Mouse (Mus musculus): ENCODE results near the gene Acot4. TPM values are rescaled to one million over a fixed set of nuclear protein-coding genes. Genes with fewer than 3 reads are reported as not detected.
"Not testable (repeated sequence)": the region's sequence is repeated elsewhere in the genome, so short reads cannot be mapped to it uniquely, and the experiment has no call there.

The Acot4 gene
- total and polyA plus RNA-seq, 2 experiments, result 43.4 to 44.7 TPM

DNA sequence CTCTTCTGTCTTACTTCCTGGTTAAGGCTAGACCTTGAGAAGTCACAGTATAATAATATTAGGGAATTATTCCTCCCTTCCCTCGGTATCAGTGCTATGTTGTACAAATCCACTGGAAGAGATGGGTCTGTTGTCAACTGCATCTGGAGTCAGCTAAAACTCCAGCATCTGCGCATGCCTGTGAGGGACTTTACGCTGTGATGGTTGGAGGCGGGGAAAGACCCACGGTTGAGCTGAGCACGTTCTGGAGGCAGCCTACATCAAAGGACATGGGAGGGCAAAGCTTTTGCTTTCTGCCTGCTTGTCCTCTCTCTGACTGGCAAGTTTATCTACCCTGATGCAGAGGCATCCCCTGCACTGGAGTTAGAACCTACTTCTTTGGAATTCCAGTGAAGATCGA lies 12.3 kb upstream of the Acot4 start:
- H3K27ac ChIP-seq (replicated peaks; ENCODE audit: insufficient read depth, low read depth, low read length), result no peak overlapping the region
- DNase-seq (ENCODE audit: extremely low read depth, low read depth, low spot score), result no peak
- WGBS, result 84% methylated on average over 7 of the region's 7 CpGs
- TF ChIP-seq POLR2A (IDR thresholded peaks at IDR 0.05; ENCODE audit: extremely low read depth, insufficient read depth, low read length) (no peak), CTCF (IDR thresholded peaks at IDR 0.05; ENCODE audit: low read depth, low read length) (no peak)
- no peak overlapping the region for H3K4me3 ChIP-seq (ENCODE audit: insufficient read depth, low read depth, low read length)
- no peak overlapping the region for H3K9ac ChIP-seq (ENCODE audit: low read depth, low read length)
- H3K27me3 ChIP-seq (ENCODE audit: control insufficient read depth, insufficient read depth, low read length), result no peaks in the 10 kb centered on the region
- H3K79me2 ChIP-seq (ENCODE audit: control insufficient read depth, insufficient read depth, low read length), result no peaks in the 10 kb centered on the region
- H3K4me1 ChIP-seq (ENCODE audit: control insufficient read depth, insufficient read depth, low read length), result 0 out of 2 replicates have a peak, but pooled peaks cover 4% of the 10 kb centered on the region
- H3K36me3 ChIP-seq (ENCODE audit: control insufficient read depth, insufficient read depth, low read length), result no peaks in the 10 kb centered on the region

GRCm38 (mm10) chr12:84028328-84028727 lies 9.9 kb upstream of the Acot4 start:
- not testable (repeated sequence) for H3K9ac ChIP-seq (ENCODE audit: low read depth, low read length); H3K4me3 ChIP-seq (ENCODE audit: insufficient read depth, low read depth, low read length); H3K36me3 ChIP-seq (ENCODE audit: control insufficient read depth, insufficient read depth, low read length); H3K4me1 ChIP-seq (ENCODE audit: control insufficient read depth, insufficient read depth, low read length); H3K79me2 ChIP-seq (ENCODE audit: control insufficient read depth, insufficient read depth, low read length); H3K27me3 ChIP-seq (ENCODE audit: control insufficient read depth, insufficient read depth, low read length); H3K27ac ChIP-seq (replicated peaks; ENCODE audit: insufficient read depth, low read depth, low read length); DNase-seq (ENCODE audit: extremely low read depth, low read depth, low spot score)
- 87% methylated on average over 3 of the region's 3 CpGs for WGBS

GRCm38 (mm10) chr12:84029043-84029442 lies 9.1 kb upstream of the Acot4 start:
- H3K79me2 ChIP-seq (ENCODE audit: control insufficient read depth, insufficient read depth, low read length); H3K4me3 ChIP-seq (ENCODE audit: insufficient read depth, low read depth, low read length); H3K4me1 ChIP-seq (ENCODE audit: control insufficient read depth, insufficient read depth, low read length); H3K27me3 ChIP-seq (ENCODE audit: control insufficient read depth, insufficient read depth, low read length); H3K27ac ChIP-seq (replicated peaks; ENCODE audit: insufficient read depth, low read depth, low read length); H3K9ac ChIP-seq (ENCODE audit: low read depth, low read length); H3K36me3 ChIP-seq (ENCODE audit: control insufficient read depth, insufficient read depth, low read length); DNase-seq (ENCODE audit: extremely low read depth, low read depth, low spot score): not testable (repeated sequence)
- 95% methylated on average over 1 of the region's 1 CpGs for WGBS

- Histone ChIP-seq H3K79me2 (ENCODE audit: control insufficient read depth, insufficient read depth, low read length) (no peaks in the 10 kb centered on the region), H3K4me1 (ENCODE audit: control insufficient read depth, insufficient read depth, low read length) (peaks cover 10% of the 10 kb centered on the region), H3K27me3 (ENCODE audit: control insufficient read depth, insufficient read depth, low read length) (no peaks in the 10 kb centered on the region), H3K4me3 (ENCODE audit: insufficient read depth, low read depth, low read length) (no peak overlapping the region), H3K27ac (replicated peaks; ENCODE audit: insufficient read depth, low read depth, low read length) (no peak overlapping the region), H3K9ac (ENCODE audit: low read depth, low read length) (no peak overlapping the region), H3K36me3 (ENCODE audit: control insufficient read depth, insufficient read depth, low read length) (no peaks in the 10 kb centered on the region)
- peak; percentile 70 for DNase-seq (ENCODE audit: extremely low read depth, low read depth, low spot score)
- 57% methylated on average over 4 of the region's 4 CpGs for WGBS
- TF ChIP-seq CTCF (IDR thresholded peaks at IDR 0.05; ENCODE audit: low read depth, low read length) (peak; percentile 74), POLR2A (IDR thresholded peaks at IDR 0.05; ENCODE audit: extremely low read depth, insufficient read depth, low read length) (no peak)
Observed at GRCm38 (mm10) chr12:84030659-84031332, 7.4 kb upstream of the Acot4 start.

DNA sequence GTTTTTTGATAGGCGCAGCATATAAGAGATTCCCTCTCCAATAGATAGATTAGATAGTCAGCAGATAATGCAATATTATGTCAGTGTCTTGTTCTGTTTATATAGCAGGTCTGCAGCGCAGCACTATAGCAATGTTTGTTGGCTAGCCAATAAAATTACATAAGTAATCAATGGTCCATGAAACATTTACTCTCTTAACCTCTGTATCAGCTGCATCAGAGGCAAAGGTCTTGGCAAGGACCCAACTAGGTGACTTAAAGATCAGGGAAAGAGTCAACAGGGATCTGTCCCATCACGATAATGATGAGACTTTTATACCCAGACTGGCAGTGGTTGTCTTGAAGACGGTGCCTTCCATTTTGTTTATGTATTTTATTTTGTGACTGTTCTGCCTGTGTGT lies 5.3 kb upstream of the Acot4 start:
- Histone ChIP-seq H3K27ac (replicated peaks; ENCODE audit: insufficient read depth, low read depth, low read length) (peak overlapping the region; percentile 67; the same call in 1 of the 2 replicates), H3K27me3 (ENCODE audit: control insufficient read depth, insufficient read depth, low read length) (no peaks in the 10 kb centered on the region), H3K4me1 (ENCODE audit: control insufficient read depth, insufficient read depth, low read length) (peaks cover 14% of the 10 kb centered on the region), H3K36me3 (ENCODE audit: control insufficient read depth, insufficient read depth, low read length) (no peaks in the 10 kb centered on the region), H3K9ac (ENCODE audit: low read depth, low read length) (no peak overlapping the region), H3K4me3 (ENCODE audit: insufficient read depth, low read depth, low read length) (no peak overlapping the region), H3K79me2 (ENCODE audit: control insufficient read depth, insufficient read depth, low read length) (no peaks in the 10 kb centered on the region)
- DNase-seq (ENCODE audit: extremely low read depth, low read depth, low spot score), result peak; percentile 98
- TF ChIP-seq POLR2A (IDR thresholded peaks at IDR 0.05; ENCODE audit: extremely low read depth, insufficient read depth, low read length) (no peak), CTCF (IDR thresholded peaks at IDR 0.05; ENCODE audit: low read depth, low read length) (no peak)
- 22% methylated on average over 4 of the region's 4 CpGs for WGBS

- Histone ChIP-seq H3K27ac (replicated peaks; ENCODE audit: insufficient read depth, low read depth, low read length) (peak overlapping the region; percentile 67; the same call in 1 of the 2 replicates), H3K4me1 (ENCODE audit: control insufficient read depth, insufficient read depth, low read length) (peaks cover 15% of the 10 kb centered on the region)
- not testable (repeated sequence) for H3K79me2 ChIP-seq (ENCODE audit: control insufficient read depth, insufficient read depth, low read length); H3K9ac ChIP-seq (ENCODE audit: low read depth, low read length); DNase-seq (ENCODE audit: extremely low read depth, low read depth, low spot score); H3K36me3 ChIP-seq (ENCODE audit: control insufficient read depth, insufficient read depth, low read length); H3K4me3 ChIP-seq (ENCODE audit: insufficient read depth, low read depth, low read length); H3K27me3 ChIP-seq (ENCODE audit: control insufficient read depth, insufficient read depth, low read length)
- 49% methylated on average over 2 of the region's 2 CpGs for WGBS
Observed at GRCm38 (mm10) chr12:84033302-84033701, 4.9 kb upstream of the Acot4 start.
